Mouse (Mus musculus) heart, embryonic 13.5 days (tissue): ENCODE data around the gene Slc39a7. TPM values are rescaled to one million over a fixed set of nuclear protein-coding genes. Genes with fewer than 3 reads are reported as not detected.
"Not testable (repeated sequence)": the region's sequence is repeated elsewhere in the genome, so short reads cannot be mapped to it uniquely, and the experiment has no call there.

ENCODE experiments used
- ATAC-seq: fragments of 200-750 bp; cut with Nextera tagmentation; 2 replicates; pipeline ENCODE4 v1.8.0; 2017; ENCODE audit warnings: moderate TSS enrichment; ENCODE audit not compliant: insufficient number of reproducible peaks, low FRiP score, low TSS enrichment; ENCODE audit errors: extremely low read depth
- H3K27ac ChIP-seq: fragments of 300-500 bp; sonication (generic); replicated peaks from 2 replicates; pipeline ENCODE4 v1.5.1; 2015; ENCODE audit warnings: moderate library complexity, mild to moderate bottlenecking, inconsistent platforms
- H3K27me3 ChIP-seq: fragments of 300-500 bp; sonication (generic); replicated peaks from 2 replicates; pipeline ENCODE4 v1.6.1; 2015; ENCODE audit warnings: mild to moderate bottlenecking, inconsistent platforms
- H3K36me3 ChIP-seq: fragments of 300-500 bp; sonication (generic); 2 replicates; pipeline ENCODE4 v1.6.1; 2015; ENCODE audit warnings: mild to moderate bottlenecking, inconsistent platforms
- H3K4me1 ChIP-seq: fragments of 300-500 bp; sonication (generic); 2 replicates; pipeline ENCODE4 v1.6.1; 2015; ENCODE audit warnings: inconsistent platforms
- H3K4me2 ChIP-seq: fragments of 300-500 bp; sonication (generic); 2 replicates; pipeline ENCODE4 v1.6.1; 2015; ENCODE audit warnings: inconsistent platforms, mild to moderate bottlenecking, moderate library complexity
- H3K4me3 ChIP-seq: fragments of 300-500 bp; sonication (generic); 2 replicates; pipeline ENCODE4 v1.5.1; 2015; ENCODE audit warnings: moderate library complexity, mild to moderate bottlenecking, inconsistent platforms
- H3K9ac ChIP-seq: fragments of 300-500 bp; sonication (generic); 2 replicates; pipeline ENCODE4 v1.6.1; 2015; ENCODE audit warnings: inconsistent platforms, mild to moderate bottlenecking, moderate library complexity
- H3K9me3 ChIP-seq: fragments of 300-500 bp; sonication (generic); 2 replicates; pipeline ENCODE4 v1.6.1; 2016; ENCODE audit warnings: inconsistent platforms
- WGBS: fragments of 180-500 bp; shearing (Covaris S2); methylation state at CpG from one replicate; pipeline ENCODE4 v1.1.7; 2015; ENCODE audit warnings: mixed read lengths; 5-methylcytosine and 5-hydroxymethylcytosine counted together
- polyA plus RNA-seq: library from polyadenylated mRNA; unstranded; fragments of >200 nt; fragmentation: Nextera tagmentation; extraction: Ambion mirVana; gene quantifications from 2 replicates; pipeline ENCODE4 v1.2.1, GENCODE M21; 2015

The Slc39a7 gene
- polyA plus RNA-seq, 1 experiment from 2014 or later: 130 TPM

- 38% methylated on average over 5 of the region's 5 CpGs for WGBS
- not testable (repeated sequence) for H3K9me3 ChIP-seq, ATAC-seq, H3K4me2 ChIP-seq, H3K4me3 ChIP-seq, H3K9ac ChIP-seq, H3K27ac ChIP-seq, H3K36me3 ChIP-seq
- peaks cover 10% of the 10 kb centered on the region for H3K4me1 ChIP-seq
- H3K27me3 ChIP-seq: peaks cover 67% of the 10 kb centered on the region
Measured at GRCm38 (mm10) chr17:33998697-33999096, 32.8 kb downstream of the Slc39a7 start.

- ATAC-seq, H3K9ac ChIP-seq, H3K4me2 ChIP-seq, H3K27ac ChIP-seq, H3K36me3 ChIP-seq, H3K4me3 ChIP-seq, H3K9me3 ChIP-seq: not testable (repeated sequence)
- 78% methylated on average over 2 of the region's 2 CpGs for WGBS
- Histone ChIP-seq H3K27me3 (peaks cover 68% of the 10 kb centered on the region), H3K4me1 (peaks cover 10% of the 10 kb centered on the region)
Measured at GRCm38 (mm10) chr17:33997025-33997424, 34.5 kb downstream of the Slc39a7 start.

- Histone ChIP-seq H3K4me1 (peaks cover 10% of the 10 kb centered on the region), H3K4me2 (no peak overlapping the region), H3K9me3 (no peaks in the 10 kb centered on the region), H3K4me3 (no peak overlapping the region), H3K36me3 (no peaks in the 10 kb centered on the region), H3K27ac (no peak overlapping the region), H3K9ac (no peak overlapping the region), H3K27me3 (peaks cover 54% of the 10 kb centered on the region)
- 37% methylated on average over 3 of the region's 3 CpGs for WGBS
- ATAC-seq: no peak
Measured at GRCm38 (mm10) chr17:33995651-33996050, 35.8 kb downstream of the Slc39a7 start.

GRCm38 (mm10) chr17:33994959-33995358, 36.5 kb downstream of the Slc39a7 start:
- peaks cover 51% of the 10 kb centered on the region for H3K27me3 ChIP-seq
- ATAC-seq: no peak

GRCm38 (mm10) chr17:33991788-33992664, 39.5 kb downstream of the Slc39a7 start:
- no peak overlapping the region for H3K4me3 ChIP-seq
- peaks cover 49% of the 10 kb centered on the region for H3K27me3 ChIP-seq
- no peaks in the 10 kb centered on the region for H3K4me1 ChIP-seq
- H3K9ac ChIP-seq: no peak overlapping the region
- no peak; the same call in 1 of the 2 replicates for ATAC-seq
- no peaks in the 10 kb centered on the region for H3K36me3 ChIP-seq
- H3K27ac ChIP-seq: no peak overlapping the region
- no peaks in the 10 kb centered on the region for H3K9me3 ChIP-seq
- 31% methylated on average over 10 of the region's 10 CpGs for WGBS
- H3K4me2 ChIP-seq: no peak overlapping the region

More at GRCm38 (mm10) chr17:33994959-33995358, 36.5 kb downstream of the Slc39a7 start:
- Histone ChIP-seq H3K27ac (no peak overlapping the region), H3K9me3 (no peaks in the 10 kb centered on the region), H3K4me3 (no peak overlapping the region), H3K4me2 (no peak overlapping the region), H3K36me3 (no peaks in the 10 kb centered on the region), H3K9ac (no peak overlapping the region), H3K4me1 (peaks cover 4% of the 10 kb centered on the region)
- WGBS: 78% methylated on average over 8 of the region's 8 CpGs

GRCm38 (mm10) chr17:33982136-33982535, 49.3 kb downstream of the Slc39a7 start:
- peaks cover 41% of the 10 kb centered on the region for H3K27me3 ChIP-seq
- H3K4me2 ChIP-seq: peak overlapping the region; percentile 78
- H3K4me1 ChIP-seq: peaks cover 31% of the 10 kb centered on the region
- H3K4me3 ChIP-seq: peak overlapping the region; percentile 56
- 4% methylated on average over 8 of the region's 8 CpGs for WGBS
- H3K27ac ChIP-seq, H3K9me3 ChIP-seq, H3K36me3 ChIP-seq, ATAC-seq, H3K9ac ChIP-seq: not testable (repeated sequence)

GRCm38 (mm10) chr17:33981192-33981909, 50.1 kb downstream of the Slc39a7 start:
- 1% methylated on average over 27 of the region's 27 CpGs for WGBS
- peaks cover 48% of the 10 kb centered on the region for H3K27me3 ChIP-seq
- H3K4me2 ChIP-seq: peak overlapping the region; percentile 78
- H3K4me1 ChIP-seq: peaks cover 31% of the 10 kb centered on the region
- peak overlapping the region; percentile 82 for H3K9ac ChIP-seq
- H3K4me3 ChIP-seq: peak overlapping the region; percentile 56
- H3K9me3 ChIP-seq, H3K36me3 ChIP-seq: not testable (repeated sequence)
- peak; percentile 79 for ATAC-seq
- peak overlapping the region; percentile 77 for H3K27ac ChIP-seq

- Histone ChIP-seq H3K36me3 (no peaks in the 10 kb centered on the region), H3K9me3 (no peaks in the 10 kb centered on the region), H3K27ac (peak overlapping the region; percentile 60), H3K4me1 (peaks cover 31% of the 10 kb centered on the region), H3K4me2 (peak overlapping the region; percentile 78), H3K27me3 (peaks cover 55% of the 10 kb centered on the region), H3K4me3 (0 out of 2 replicates have a peak overlapping the region, but pooled peaks have one; percentile 56), H3K9ac (0 out of 2 replicates have a peak overlapping the region, but pooled peaks have one; percentile 1)
- 72% methylated on average over 19 of the region's 19 CpGs for WGBS
- no peak for ATAC-seq
Measured at GRCm38 (mm10) chr17:33980181-33981035, 51.1 kb downstream of the Slc39a7 start.

- H3K4me3 ChIP-seq: peak overlapping the region; percentile 46; the same call in 1 of the 2 replicates
- no peak for ATAC-seq
- no peak overlapping the region for H3K9ac ChIP-seq
- no peaks in the 10 kb centered on the region for H3K36me3 ChIP-seq
- H3K27ac ChIP-seq: no peak overlapping the region
- no peaks in the 10 kb centered on the region for H3K9me3 ChIP-seq
- H3K4me1 ChIP-seq: peaks cover 31% of the 10 kb centered on the region
- H3K27me3 ChIP-seq: peaks cover 61% of the 10 kb centered on the region
- 62% methylated on average over 6 of the region's 6 CpGs for WGBS
- no peak overlapping the region for H3K4me2 ChIP-seq
Measured at GRCm38 (mm10) chr17:33979512-33980050, 51.9 kb downstream of the Slc39a7 start.

- no peaks in the 10 kb centered on the region for H3K36me3 ChIP-seq
- peaks cover 70% of the 10 kb centered on the region for H3K27me3 ChIP-seq
- no peaks in the 10 kb centered on the region for H3K9me3 ChIP-seq
- peak overlapping the region; percentile 72 for H3K4me2 ChIP-seq
- peak; percentile 79 for ATAC-seq
- WGBS: 1% methylated on average over 17 of the region's 17 CpGs
- peak overlapping the region; percentile 66 for H3K9ac ChIP-seq
- H3K27ac ChIP-seq: no peak overlapping the region
- H3K4me3 ChIP-seq: peak overlapping the region; percentile 46
- peaks cover 31% of the 10 kb centered on the region for H3K4me1 ChIP-seq
Measured at GRCm38 (mm10) chr17:33978631-33979031, 52.9 kb downstream of the Slc39a7 start.
